Mouse (Mus musculus) embryonic fibroblast, embryonic 13.5 days (primary cell): ENCODE measurements at regions not wholly inside any gene's neighbourhood (a gene's known extent, or its start where the extent isn't known, plus 50 kb on each side); places are given as distances from the start of the nearest gene placed in this dataset.

ENCODE experiments used
- CTCF ChIP-seq: IDR thresholded peaks from 2 replicates; pipeline ENCODE4 v1.5.1; 2011; ENCODE audit warnings: mild to moderate bottlenecking, control low read depth, low read length, moderate library complexity, borderline replicate concordance; ENCODE audit not compliant: insufficient read depth
- POLR2A ChIP-seq: IDR thresholded peaks from 2 replicates; pipeline ENCODE4 v1.6.1; 2011; ENCODE audit warnings: low read depth, mild to moderate bottlenecking, control low read depth, low read length, moderate library complexity

DNA sequence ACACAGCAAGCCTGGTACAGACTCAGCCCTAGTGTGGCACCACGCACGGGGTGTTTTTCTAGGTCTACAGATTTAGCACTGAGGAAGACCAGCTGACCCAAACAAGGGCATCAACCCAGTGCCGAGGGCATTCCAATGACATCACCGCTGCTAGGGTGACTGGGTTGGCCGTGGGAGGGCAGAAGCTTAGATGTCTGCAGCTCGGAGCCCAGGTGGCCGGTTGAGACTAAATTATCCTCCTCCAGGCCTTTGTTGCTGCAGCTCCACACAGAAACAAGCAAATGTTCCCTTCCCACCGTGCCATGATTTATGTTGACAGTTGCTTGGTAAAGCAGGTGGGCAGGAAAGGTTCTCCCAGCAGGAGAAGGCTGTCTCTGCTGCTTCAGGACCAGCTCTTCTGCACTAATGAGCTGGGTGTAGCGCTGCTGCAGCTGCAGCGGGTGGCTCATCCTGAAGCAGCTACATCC is 198.8 kb upstream of the Peli2 start:
- no peak for TF ChIP-seq CTCF
- TF ChIP-seq POLR2A: no peak
